Mouse (Mus musculus) stomach, postnatal 0 days (tissue): ENCODE data around the gene Cd44. TPM values are rescaled to one million over a fixed set of nuclear protein-coding genes. Genes with fewer than 3 reads are reported as not detected.

Experiments
- ATAC-seq: fragments of 200-750 bp; cut with Nextera tagmentation; 2 replicates; pipeline ENCODE4 v1.8.0; 2017; ENCODE audit not compliant: low FRiP score, low TSS enrichment
- DNase-seq: peaks from one replicate; pipeline ENCODE4 v3.0.0-alpha.2; 2016; ENCODE audit warnings: low spot score
- H3K27ac ChIP-seq: fragments of 300-500 bp; sonication (generic); replicated peaks from 2 replicates; pipeline ENCODE4 v1.5.1; 2014; ENCODE audit warnings: mild to moderate bottlenecking, control low read depth
- H3K27me3 ChIP-seq: fragments of 300-500 bp; sonication (generic); 2 replicates; pipeline ENCODE4 v1.6.1; 2014; ENCODE audit warnings: low read length; ENCODE audit not compliant: control insufficient read depth, insufficient read depth
- H3K36me3 ChIP-seq: fragments of 300-500 bp; sonication (generic); 2 replicates; pipeline ENCODE4 v1.6.1; 2014; ENCODE audit warnings: low read length, mixed read lengths; ENCODE audit not compliant: control insufficient read depth, insufficient read depth
- H3K4me1 ChIP-seq: fragments of 300-500 bp; sonication (generic); replicated peaks from 2 replicates; pipeline ENCODE4 v1.6.1; 2014; ENCODE audit warnings: antibody characterized with exemption; ENCODE audit not compliant: control insufficient read depth, insufficient read depth
- H3K4me2 ChIP-seq: fragments of 300-500 bp; sonication (generic); replicated peaks from 2 replicates; pipeline ENCODE4 v1.6.1; 2014; ENCODE audit warnings: low read depth, mild to moderate bottlenecking, control low read depth, moderate library complexity
- H3K4me3 ChIP-seq: fragments of 300-500 bp; sonication (generic); 2 replicates; pipeline ENCODE4 v1.5.1; 2014; ENCODE audit warnings: low read depth, low read length, control low read depth
- H3K9ac ChIP-seq: fragments of 300-500 bp; sonication (generic); 2 replicates; pipeline ENCODE4 v1.6.1; 2014; ENCODE audit warnings: mild to moderate bottlenecking, low read length, control low read depth, mixed read lengths
- H3K9me3 ChIP-seq: fragments of 300-500 bp; sonication (generic); 2 replicates; pipeline ENCODE4 v1.6.1; 2016; ENCODE audit warnings: low read length; ENCODE audit not compliant: control insufficient read depth
- CTCF ChIP-seq: IDR thresholded peaks from 2 replicates; pipeline ENCODE4 v1.5.1; 2016; ENCODE audit warnings: antibody characterized with exemption, low read depth, mild to moderate bottlenecking, moderate library complexity
- EP300 ChIP-seq: optimal IDR thresholded peaks from 2 replicates; pipeline ENCODE3; 2016; ENCODE audit warnings: antibody characterized with exemption
- WGBS: fragments of 180-500 bp; shearing (Covaris S2); extraction: QIAGEN DNeasy Blood & Tissue Kit; methylation state at CpG from one replicate; pipeline ENCODE4 v1.1.7; 2014; 5-methylcytosine and 5-hydroxymethylcytosine counted together
- polyA plus RNA-seq: library from polyadenylated mRNA; unstranded; fragments of >200 nt; fragmentation: Nextera tagmentation; extraction: Ambion mirVana; gene quantifications from 2 replicates; pipeline ENCODE4 v1.2.1, GENCODE M21; 2015

Gene Cd44
- polyA plus RNA-seq, 1 experiment from 2014 or later = 27.5 TPM

DNA sequence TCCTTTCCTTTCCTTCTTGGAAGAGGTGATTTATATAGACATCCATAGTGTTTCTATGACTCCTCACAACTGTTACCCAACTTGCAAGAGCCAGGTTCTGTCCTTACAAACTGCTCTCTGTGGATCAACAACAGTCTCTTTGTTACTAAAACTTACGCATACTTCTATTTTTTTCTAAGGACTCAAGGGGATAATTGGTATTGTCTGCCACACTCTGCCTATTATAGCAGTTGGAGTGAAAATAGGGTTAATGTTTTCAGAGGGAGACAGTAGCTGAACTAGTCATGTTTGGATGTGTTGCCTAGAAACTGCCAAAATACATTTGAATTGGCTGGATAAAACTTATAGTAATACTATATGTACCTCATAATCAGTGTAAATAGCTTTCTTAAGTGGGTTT, 125.9 kb downstream of the Cd44 start:
- H3K27ac ChIP-seq = no peak overlapping the region
- H3K4me3 ChIP-seq = no peak overlapping the region
- no peak overlapping the region for H3K4me2 ChIP-seq
- no peaks in the 10 kb centered on the region for H3K9me3 ChIP-seq
- DNase-seq (no peak), ATAC-seq (no peak)
- no peaks in the 10 kb centered on the region for H3K27me3 ChIP-seq
- no peaks in the 10 kb centered on the region for H3K36me3 ChIP-seq
- no peaks in the 10 kb centered on the region for H3K4me1 ChIP-seq
- WGBS = 45% methylated on average over 1 of the region's 1 CpGs
- no peak for TF ChIP-seq EP300
- no peak for TF ChIP-seq CTCF
- no peak overlapping the region for H3K9ac ChIP-seq

DNA sequence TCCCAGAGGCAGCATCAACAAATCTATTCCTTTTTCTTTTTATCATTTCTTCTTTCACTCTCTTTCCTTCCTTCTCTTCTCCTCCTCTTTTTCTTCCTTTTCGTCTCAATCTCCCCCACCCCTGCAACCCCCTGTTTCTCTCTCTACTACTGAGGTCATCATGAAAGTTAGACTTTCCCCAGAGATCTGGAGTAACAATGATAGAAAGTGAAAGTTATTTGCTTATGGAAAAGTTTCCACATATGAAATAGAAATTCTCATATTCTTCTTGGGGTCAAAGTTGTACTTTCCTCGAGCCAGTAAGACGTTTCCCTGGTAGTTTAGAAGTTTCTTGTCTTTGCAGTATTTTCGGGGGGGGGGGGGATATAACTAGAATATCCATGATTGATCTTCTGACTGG, 126.8 kb downstream of the Cd44 start:
- ATAC-seq (no peak), DNase-seq (no peak)
- WGBS = 64% methylated on average over 4 of the region's 4 CpGs
- H3K36me3 ChIP-seq = no peaks in the 10 kb centered on the region
- no peaks in the 10 kb centered on the region for H3K27me3 ChIP-seq
- H3K4me3 ChIP-seq = no peak overlapping the region
- no peaks in the 10 kb centered on the region for H3K9me3 ChIP-seq
- no peak for TF ChIP-seq EP300
- TF ChIP-seq CTCF = no peak
- H3K27ac ChIP-seq = no peak overlapping the region
- no peaks in the 10 kb centered on the region for H3K4me1 ChIP-seq
- H3K9ac ChIP-seq = no peak overlapping the region
- H3K4me2 ChIP-seq = no peak overlapping the region

DNA sequence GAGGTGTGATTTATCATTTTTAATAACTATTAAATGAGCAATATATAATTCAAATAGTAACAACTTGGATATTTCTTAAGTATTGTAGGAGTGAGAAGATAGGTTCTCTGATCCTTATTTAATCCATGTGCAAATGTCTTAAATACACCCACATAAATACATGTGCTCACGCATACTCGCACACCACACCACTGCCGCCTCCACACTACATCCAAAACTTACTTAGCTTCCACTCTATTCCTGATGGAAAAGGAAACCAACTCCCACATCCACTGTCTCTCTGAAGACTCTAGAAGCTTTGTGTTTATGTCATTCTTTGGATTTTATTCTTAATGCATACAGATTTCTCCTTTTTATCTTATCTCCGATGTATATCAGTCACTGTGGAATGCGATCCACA, 129.2 kb downstream of the Cd44 start:
- no peaks in the 10 kb centered on the region for H3K9me3 ChIP-seq
- TF ChIP-seq CTCF (no peak), EP300 (no peak)
- H3K27me3 ChIP-seq = no peaks in the 10 kb centered on the region
- no peaks in the 10 kb centered on the region for H3K4me1 ChIP-seq
- H3K4me3 ChIP-seq = no peak overlapping the region
- H3K36me3 ChIP-seq = no peaks in the 10 kb centered on the region
- no peak overlapping the region for H3K4me2 ChIP-seq
- WGBS = 85% methylated on average over 5 of the region's 5 CpGs
- DNase-seq (no peak), ATAC-seq (no peak)
- no peak overlapping the region for H3K27ac ChIP-seq
- H3K9ac ChIP-seq = no peak overlapping the region

DNA sequence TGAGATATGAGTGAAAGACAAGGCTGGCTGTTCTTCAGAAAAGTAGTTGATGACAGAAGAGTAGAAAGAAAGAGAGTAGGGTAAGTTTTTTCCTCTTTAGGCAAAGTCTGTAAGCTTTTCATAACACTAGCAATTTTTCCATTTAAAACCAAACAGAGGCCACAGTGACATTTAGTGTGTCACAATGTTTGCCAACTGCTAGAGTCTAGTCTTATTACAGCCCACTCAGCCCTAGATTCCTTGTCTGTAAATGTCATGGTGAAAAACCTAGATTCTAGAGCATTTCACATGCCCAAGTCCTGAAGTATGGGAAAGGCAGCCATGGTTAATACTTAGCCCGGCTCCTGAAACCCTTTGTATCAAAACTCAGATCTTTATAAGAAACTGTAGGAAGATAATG, 130.2 kb downstream of the Cd44 start:
- Histone ChIP-seq H3K27me3 (no peaks in the 10 kb centered on the region), H3K9me3 (no peaks in the 10 kb centered on the region), H3K27ac (no peak overlapping the region), H3K36me3 (no peaks in the 10 kb centered on the region), H3K4me1 (no peaks in the 10 kb centered on the region), H3K4me3 (no peak overlapping the region), H3K4me2 (no peak overlapping the region), H3K9ac (no peak overlapping the region)
- no peak for TF ChIP-seq EP300
- no peak for DNase-seq
- ATAC-seq = no peak
- WGBS = 94% methylated on average over 1 of the region's 1 CpGs

DNA sequence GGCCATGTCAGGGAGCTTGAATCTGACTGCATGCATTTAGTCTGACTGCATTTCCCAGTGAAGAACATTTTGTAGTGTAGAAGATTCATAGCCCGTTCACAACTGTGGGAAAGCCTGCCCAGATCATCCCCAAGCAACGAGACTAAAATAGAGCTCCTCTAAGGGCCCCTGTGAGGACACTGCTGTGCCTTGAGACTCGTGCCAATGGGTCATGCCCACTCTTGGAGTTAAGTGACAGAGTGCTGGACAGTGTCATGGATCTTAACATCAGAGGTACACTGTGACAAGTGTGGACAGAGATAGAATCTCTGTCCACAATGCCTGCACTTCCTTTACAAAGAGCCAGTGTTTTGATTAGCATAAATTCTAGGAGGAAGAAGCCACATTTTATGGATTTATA, 133.2 kb downstream of the Cd44 start:
- DNase-seq (no peak), ATAC-seq (no peak)
- no peak overlapping the region for H3K9ac ChIP-seq
- WGBS = 70% methylated on average over 3 of the region's 3 CpGs
- H3K9me3 ChIP-seq = no peaks in the 10 kb centered on the region
- H3K27ac ChIP-seq = no peak overlapping the region
- H3K4me3 ChIP-seq = no peak overlapping the region
- H3K27me3 ChIP-seq = no peaks in the 10 kb centered on the region
- no peak for TF ChIP-seq EP300
- TF ChIP-seq CTCF = no peak
- H3K4me2 ChIP-seq = no peak overlapping the region
- no peaks in the 10 kb centered on the region for H3K36me3 ChIP-seq
- H3K4me1 ChIP-seq = no peaks in the 10 kb centered on the region

DNA sequence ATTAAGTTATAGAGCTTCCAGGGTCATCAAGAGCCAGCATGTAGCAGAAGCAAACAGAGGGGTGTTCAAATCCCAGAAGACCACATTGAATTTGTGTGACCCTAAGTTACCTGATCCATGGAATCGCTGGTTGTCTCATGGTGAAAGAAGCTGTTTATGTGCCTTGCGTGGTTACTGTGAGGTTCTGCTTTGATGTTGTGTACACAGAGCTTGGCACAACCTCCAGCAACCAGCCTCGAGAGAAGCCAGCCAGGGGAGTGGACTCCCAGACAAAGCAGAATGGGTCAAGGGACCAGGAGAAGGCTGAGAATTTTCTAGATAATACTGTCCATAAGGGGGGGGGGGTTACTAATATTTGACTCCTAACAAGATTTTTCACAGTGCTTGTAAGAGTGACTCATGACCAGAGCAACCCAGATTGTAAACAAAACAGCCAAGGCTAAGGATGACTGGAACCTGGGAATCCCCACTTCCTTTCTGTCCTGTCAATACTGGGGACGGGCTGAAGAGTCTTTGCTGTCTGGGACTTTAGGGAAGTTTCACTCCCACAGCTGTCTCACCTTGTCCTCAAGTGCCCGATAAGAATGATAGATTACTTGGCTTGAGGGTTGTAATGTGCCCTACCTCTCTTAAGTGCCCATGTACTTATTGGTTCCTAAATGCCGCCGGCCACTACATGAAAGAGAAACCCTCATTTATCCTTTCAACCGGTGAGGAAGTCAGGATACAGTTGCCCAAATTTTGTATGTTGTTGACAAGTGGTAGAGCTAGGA, 136.7 kb downstream of the Cd44 start:
- H3K4me2 ChIP-seq = no peak overlapping the region
- TF ChIP-seq CTCF = no peak
- no peak for TF ChIP-seq EP300

More for the DNA sequence above, 136.7 kb downstream of the Cd44 start:
- ATAC-seq = 0 out of 2 replicates have a peak, but pooled peaks have one; percentile 49
- Histone ChIP-seq H3K4me3 (no peak overlapping the region), H3K9ac (no peak overlapping the region), H3K27ac (no peak overlapping the region), H3K27me3 (no peaks in the 10 kb centered on the region), H3K36me3 (no peaks in the 10 kb centered on the region), H3K9me3 (no peaks in the 10 kb centered on the region), H3K4me1 (no peaks in the 10 kb centered on the region)
- 53% methylated on average over 8 of the region's 8 CpGs for WGBS
- no peak for DNase-seq
